Mouse (Mus musculus): ENCODE results near the gene Lmo3. TPM values are rescaled to one million over a fixed set of nuclear protein-coding genes. Genes with fewer than 3 reads are reported as not detected.
A peak's percentile ranks its signal among the peaks of the same experiment; 100 is the strongest.

Gene Lmo3
- polyA plus RNA-seq, 1 experiment = not detected

GRCm38 (mm10) chr6:138482834-138483233, 98.9 kb downstream of the Lmo3 start:
- H3K4me3 ChIP-seq (ENCODE audit: control insufficient read depth, insufficient read depth, low read length) = no peak overlapping the region
- H3K27ac ChIP-seq (ENCODE audit: control insufficient read depth, insufficient read depth, low read length) = no peak overlapping the region
- TF ChIP-seq CTCF (IDR thresholded peaks at IDR 0.05; ENCODE audit: borderline replicate concordance, control insufficient read depth, extremely low read depth, insufficient read depth, low read length, poor library complexity) = no peak
- no peak for TF ChIP-seq POLR2A (IDR thresholded peaks at IDR 0.05; ENCODE audit: control insufficient read depth, extremely low read depth, insufficient read depth, low read length, poor library complexity)
- WGBS = 93% methylated on average over 3 of the region's 3 CpGs
- H3K4me1 ChIP-seq (replicated peaks; ENCODE audit: control insufficient read depth, insufficient read depth, low read length) = no peaks in the 10 kb centered on the region
- no peaks in the 10 kb centered on the region for H3K36me3 ChIP-seq (ENCODE audit: control insufficient read depth, insufficient read depth, low read length)
- H3K27me3 ChIP-seq (ENCODE audit: control insufficient read depth, insufficient read depth, low read length) = no peaks in the 10 kb centered on the region
- no peak for DNase-seq

DNA sequence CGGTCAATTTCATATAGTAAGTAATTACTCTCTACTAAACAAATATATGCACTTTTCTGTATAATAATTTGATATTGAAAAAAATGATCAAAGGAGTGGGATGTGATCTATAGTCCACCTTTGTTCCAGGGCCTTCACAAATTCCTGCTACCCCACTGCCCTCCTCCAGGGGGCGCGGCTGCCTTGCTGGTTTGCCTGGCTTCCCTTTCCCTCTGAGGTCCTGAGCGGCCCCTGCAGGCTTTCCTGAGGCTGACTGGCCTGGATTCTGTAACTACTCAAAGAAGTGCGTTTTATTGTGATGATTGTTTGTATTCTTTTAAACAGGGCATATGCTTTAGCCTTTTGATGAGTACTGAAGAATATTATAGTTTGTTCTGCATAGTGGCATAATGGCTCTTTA, 104.2 kb downstream of the Lmo3 start:
- no peaks in the 10 kb centered on the region for H3K36me3 ChIP-seq (ENCODE audit: control insufficient read depth, insufficient read depth, low read length)
- DNase-seq = peak; percentile 2
- H3K4me3 ChIP-seq (ENCODE audit: control insufficient read depth, insufficient read depth, low read length) = no peak overlapping the region
- no peak for TF ChIP-seq CTCF (IDR thresholded peaks at IDR 0.05; ENCODE audit: borderline replicate concordance, control insufficient read depth, extremely low read depth, insufficient read depth, low read length, poor library complexity)
- TF ChIP-seq POLR2A (IDR thresholded peaks at IDR 0.05; ENCODE audit: control insufficient read depth, extremely low read depth, insufficient read depth, low read length, poor library complexity) = no peak
- H3K27ac ChIP-seq (ENCODE audit: control insufficient read depth, insufficient read depth, low read length) = no peak overlapping the region
- no peaks in the 10 kb centered on the region for H3K4me1 ChIP-seq (replicated peaks; ENCODE audit: control insufficient read depth, insufficient read depth, low read length)
- 24% methylated on average over 5 of the region's 5 CpGs for WGBS
- no peaks in the 10 kb centered on the region for H3K27me3 ChIP-seq (ENCODE audit: control insufficient read depth, insufficient read depth, low read length)

- Histone ChIP-seq H3K4me1 (replicated peaks; ENCODE audit: control insufficient read depth, insufficient read depth, low read length) (no peaks in the 10 kb centered on the region), H3K27me3 (ENCODE audit: control insufficient read depth, insufficient read depth, low read length) (no peaks in the 10 kb centered on the region), H3K36me3 (ENCODE audit: control insufficient read depth, insufficient read depth, low read length) (no peaks in the 10 kb centered on the region), H3K4me3 (ENCODE audit: control insufficient read depth, insufficient read depth, low read length) (no peak overlapping the region), H3K27ac (ENCODE audit: control insufficient read depth, insufficient read depth, low read length) (no peak overlapping the region)
- no peak for TF ChIP-seq CTCF (IDR thresholded peaks at IDR 0.05; ENCODE audit: borderline replicate concordance, control insufficient read depth, extremely low read depth, insufficient read depth, low read length, poor library complexity)
- TF ChIP-seq POLR2A (IDR thresholded peaks at IDR 0.05; ENCODE audit: control insufficient read depth, extremely low read depth, insufficient read depth, low read length, poor library complexity) = no peak
- no peak for DNase-seq
- 52% methylated on average over 4 of the region's 4 CpGs for WGBS
These were observed 112.6 kb downstream of the Lmo3 start for GRCm38 (mm10) chr6:138469204-138469603.

DNA sequence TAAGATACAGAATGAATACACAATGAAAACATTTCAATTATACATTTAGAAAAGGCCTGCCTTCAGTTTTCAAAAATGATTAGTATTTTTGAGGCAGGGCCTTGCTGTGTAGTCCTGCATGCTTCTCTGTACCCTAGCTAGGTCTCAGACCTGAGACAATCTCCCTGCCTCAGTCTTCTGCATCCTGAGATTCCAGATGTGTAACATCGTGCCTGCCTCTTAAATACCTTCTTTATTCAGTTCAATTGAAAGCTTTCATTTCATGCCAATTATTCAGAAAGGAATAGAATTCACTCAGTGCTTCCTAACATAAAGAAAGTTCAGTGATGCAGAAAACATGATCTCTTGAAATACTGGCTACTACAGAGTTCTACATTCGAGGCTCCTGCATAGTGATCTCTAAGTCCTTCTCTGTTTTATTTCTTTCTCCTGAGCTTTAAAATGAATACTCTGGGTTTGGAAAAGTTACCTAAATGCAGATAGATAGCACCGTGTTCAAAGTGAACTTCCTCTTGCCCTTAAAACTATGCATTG, 137.2 kb downstream of the Lmo3 start:
- TF ChIP-seq CTCF (IDR thresholded peaks at IDR 0.05; ENCODE audit: borderline replicate concordance, control insufficient read depth, extremely low read depth, insufficient read depth, low read length, poor library complexity) (no peak), POLR2A (IDR thresholded peaks at IDR 0.05; ENCODE audit: control insufficient read depth, extremely low read depth, insufficient read depth, low read length, poor library complexity) (no peak)
- H3K27ac ChIP-seq (ENCODE audit: control insufficient read depth, insufficient read depth, low read length) = no peak overlapping the region
- H3K4me1 ChIP-seq (replicated peaks; ENCODE audit: control insufficient read depth, insufficient read depth, low read length) = no peaks in the 10 kb centered on the region
- DNase-seq = no peak
- no peak overlapping the region for H3K4me3 ChIP-seq (ENCODE audit: control insufficient read depth, insufficient read depth, low read length)
- WGBS = 87% methylated on average over 3 of the region's 3 CpGs
- H3K27me3 ChIP-seq (ENCODE audit: control insufficient read depth, insufficient read depth, low read length) = no peaks in the 10 kb centered on the region
- H3K36me3 ChIP-seq (ENCODE audit: control insufficient read depth, insufficient read depth, low read length) = no peaks in the 10 kb centered on the region

DNA sequence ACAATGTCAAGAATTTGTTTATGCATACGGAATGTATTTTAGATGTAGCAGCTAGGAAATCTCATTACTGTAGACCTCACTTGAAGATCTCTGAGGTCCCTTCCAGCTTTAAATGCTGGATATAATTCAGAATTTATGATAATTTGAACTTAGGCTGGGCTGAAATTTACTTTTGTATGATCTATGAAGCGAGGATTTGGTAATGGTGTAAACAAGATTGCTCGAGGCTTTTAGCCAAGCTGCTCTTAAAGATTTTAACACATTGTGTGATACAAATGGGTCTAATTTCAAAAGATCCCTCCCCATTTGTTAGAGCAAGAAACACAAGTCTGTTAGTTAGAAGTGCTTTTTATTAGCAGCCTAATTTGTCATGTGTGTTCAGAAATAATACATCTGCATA, 144.4 kb downstream of the Lmo3 start:
- 88% methylated on average over 3 of the region's 3 CpGs for WGBS
- H3K27ac ChIP-seq (ENCODE audit: control insufficient read depth, insufficient read depth, low read length) = no peak overlapping the region
- H3K36me3 ChIP-seq (ENCODE audit: control insufficient read depth, insufficient read depth, low read length) = no peaks in the 10 kb centered on the region
- DNase-seq = no peak
- no peak overlapping the region for H3K4me3 ChIP-seq (ENCODE audit: control insufficient read depth, insufficient read depth, low read length)
- H3K27me3 ChIP-seq (ENCODE audit: control insufficient read depth, insufficient read depth, low read length) = no peaks in the 10 kb centered on the region
- no peaks in the 10 kb centered on the region for H3K4me1 ChIP-seq (replicated peaks; ENCODE audit: control insufficient read depth, insufficient read depth, low read length)
- no peak for TF ChIP-seq POLR2A (IDR thresholded peaks at IDR 0.05; ENCODE audit: control insufficient read depth, extremely low read depth, insufficient read depth, low read length, poor library complexity)
- TF ChIP-seq CTCF (IDR thresholded peaks at IDR 0.05; ENCODE audit: borderline replicate concordance, control insufficient read depth, extremely low read depth, insufficient read depth, low read length, poor library complexity) = no peak

DNA sequence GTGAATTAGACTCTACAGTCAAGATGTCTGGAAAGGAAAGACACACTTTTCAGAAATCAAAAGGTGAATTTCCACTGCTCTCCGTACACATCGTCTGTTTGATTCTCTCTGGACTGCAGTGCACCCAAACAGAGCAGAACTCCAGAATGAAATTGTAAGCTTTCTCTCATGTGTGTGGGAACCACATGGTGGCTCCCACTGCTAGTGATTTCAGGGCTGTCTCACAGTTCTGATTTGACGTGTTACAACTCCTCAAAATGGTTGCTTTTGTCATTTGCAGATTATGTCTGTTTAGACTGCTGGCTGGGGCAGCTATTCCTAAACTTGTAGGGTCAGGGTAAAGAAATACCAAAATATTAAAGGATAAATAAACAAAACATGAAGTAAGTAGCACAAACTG, 145.0 kb downstream of the Lmo3 start:
- WGBS = 86% methylated on average over 3 of the region's 3 CpGs
- DNase-seq = no peak
- Histone ChIP-seq H3K4me1 (replicated peaks; ENCODE audit: control insufficient read depth, insufficient read depth, low read length) (no peaks in the 10 kb centered on the region), H3K27ac (ENCODE audit: control insufficient read depth, insufficient read depth, low read length) (no peak overlapping the region), H3K4me3 (ENCODE audit: control insufficient read depth, insufficient read depth, low read length) (no peak overlapping the region), H3K36me3 (ENCODE audit: control insufficient read depth, insufficient read depth, low read length) (no peaks in the 10 kb centered on the region), H3K27me3 (ENCODE audit: control insufficient read depth, insufficient read depth, low read length) (no peaks in the 10 kb centered on the region)
- TF ChIP-seq CTCF (IDR thresholded peaks at IDR 0.05; ENCODE audit: borderline replicate concordance, control insufficient read depth, extremely low read depth, insufficient read depth, low read length, poor library complexity) (no peak), POLR2A (IDR thresholded peaks at IDR 0.05; ENCODE audit: control insufficient read depth, extremely low read depth, insufficient read depth, low read length, poor library complexity) (no peak)

DNA sequence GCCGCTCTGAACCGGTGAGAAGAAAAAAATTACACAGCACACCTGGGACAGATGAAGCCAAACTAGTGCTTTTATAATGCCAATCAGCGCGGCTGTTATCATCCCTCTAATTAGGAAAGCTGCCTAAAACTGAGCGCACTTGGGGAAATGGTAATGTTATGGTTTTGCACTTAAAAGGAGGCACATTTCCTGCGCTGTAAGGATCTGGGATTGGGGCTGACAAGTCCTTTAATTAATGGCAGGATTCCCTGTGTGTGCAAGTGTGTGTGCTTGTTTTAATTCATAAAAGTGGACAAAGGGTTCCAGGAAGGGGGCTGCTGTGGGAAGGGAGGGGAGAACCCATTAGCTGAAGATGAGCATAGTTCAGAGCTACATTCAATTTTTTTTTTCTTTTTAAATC, 154.4 kb downstream of the Lmo3 start:
- no peak overlapping the region for H3K4me3 ChIP-seq (ENCODE audit: control insufficient read depth, insufficient read depth, low read length)
- H3K27ac ChIP-seq (ENCODE audit: control insufficient read depth, insufficient read depth, low read length) = no peak overlapping the region
- no peaks in the 10 kb centered on the region for H3K36me3 ChIP-seq (ENCODE audit: control insufficient read depth, insufficient read depth, low read length)
- no peaks in the 10 kb centered on the region for H3K4me1 ChIP-seq (replicated peaks; ENCODE audit: control insufficient read depth, insufficient read depth, low read length)
- no peak for DNase-seq
- no peak for TF ChIP-seq CTCF (IDR thresholded peaks at IDR 0.05; ENCODE audit: borderline replicate concordance, control insufficient read depth, extremely low read depth, insufficient read depth, low read length, poor library complexity)
- TF ChIP-seq POLR2A (IDR thresholded peaks at IDR 0.05; ENCODE audit: control insufficient read depth, extremely low read depth, insufficient read depth, low read length, poor library complexity) = no peak
- no peaks in the 10 kb centered on the region for H3K27me3 ChIP-seq (ENCODE audit: control insufficient read depth, insufficient read depth, low read length)
- WGBS = 25% methylated on average over 6 of the region's 6 CpGs

All from thymus, adult 2 months (tissue).